Mouse (Mus musculus) liver (tissue): ENCODE results near the gene Ndufs5.

Source experiments
- DNase-seq: peaks from one replicate; pipeline ENCODE4 v3.0.0-alpha.2; 2020; ENCODE audit warnings: mixed read lengths

Gene Ndufs5

DNA sequence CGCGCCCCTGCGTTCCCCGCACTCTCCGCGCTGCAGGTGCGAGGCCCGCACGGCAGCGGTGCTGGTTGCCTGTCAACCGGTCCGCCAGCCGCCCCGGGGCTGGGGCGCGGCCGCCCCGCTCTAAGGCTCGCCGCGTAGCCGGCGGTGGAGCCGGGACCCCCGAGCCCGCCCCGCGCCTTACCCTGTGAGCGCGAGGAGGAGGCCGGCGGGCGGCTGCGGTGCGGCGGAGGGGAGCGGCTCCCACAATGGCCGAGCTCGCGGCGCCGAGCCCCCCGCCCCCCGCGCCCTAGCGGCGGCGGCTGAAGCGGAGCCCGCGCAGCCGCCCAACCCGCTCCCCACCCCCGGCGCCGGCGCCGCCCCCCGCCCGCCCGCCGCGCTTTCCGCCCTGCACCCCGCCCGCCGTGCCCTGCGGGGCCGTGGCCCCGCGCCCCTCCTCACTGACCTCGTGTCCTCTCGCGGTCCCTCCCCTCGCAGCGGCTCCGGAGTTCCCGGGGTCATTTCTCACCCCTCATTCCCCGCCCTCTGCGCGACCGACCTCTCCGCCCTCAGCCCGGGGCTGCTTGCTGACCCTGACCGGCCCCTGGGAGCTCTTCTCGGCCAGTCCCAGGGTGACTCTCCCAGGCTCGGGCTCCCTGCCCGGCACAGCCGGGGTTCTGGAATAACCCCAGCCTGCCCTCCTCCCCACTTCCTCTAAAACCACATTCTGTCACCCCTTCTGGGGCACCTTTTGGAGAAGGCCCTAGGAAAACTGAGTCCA lies 30.8 kb downstream of the Ndufs5 start:
- DNase-seq: peak; percentile 64

DNA sequence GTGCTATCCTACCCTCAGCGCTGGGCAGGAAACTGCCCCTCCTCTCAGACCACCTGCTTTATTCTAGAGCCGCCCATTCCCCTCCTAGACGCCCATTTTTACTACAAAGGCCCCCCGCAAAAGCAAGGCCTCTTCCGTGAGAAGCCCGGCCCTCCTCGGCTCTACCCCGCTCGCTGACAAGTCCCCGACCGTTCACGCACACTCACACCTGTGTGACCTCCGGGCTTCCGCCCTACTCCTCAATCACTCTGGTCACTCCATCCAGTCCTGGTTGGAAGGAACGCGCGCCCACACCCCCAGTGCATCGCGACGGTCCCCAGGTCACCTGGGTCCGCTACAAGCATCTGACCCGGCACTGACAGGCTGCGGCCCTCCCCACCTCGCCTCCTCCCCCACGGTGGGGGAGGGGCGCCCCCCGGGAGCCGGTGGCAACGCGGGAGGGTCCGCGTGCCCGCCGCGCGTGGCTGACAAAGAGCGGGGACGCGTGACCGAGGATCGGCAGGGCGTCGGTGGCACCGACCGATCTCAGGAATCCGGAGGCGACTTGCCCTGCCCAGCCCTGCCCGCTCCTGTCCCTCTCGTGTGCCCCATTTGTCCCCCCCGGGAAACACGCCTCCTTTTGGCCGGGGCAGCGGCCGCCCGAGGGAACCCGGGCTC lies 31.5 kb downstream of the Ndufs5 start:
- DNase-seq: no peak

DNA sequence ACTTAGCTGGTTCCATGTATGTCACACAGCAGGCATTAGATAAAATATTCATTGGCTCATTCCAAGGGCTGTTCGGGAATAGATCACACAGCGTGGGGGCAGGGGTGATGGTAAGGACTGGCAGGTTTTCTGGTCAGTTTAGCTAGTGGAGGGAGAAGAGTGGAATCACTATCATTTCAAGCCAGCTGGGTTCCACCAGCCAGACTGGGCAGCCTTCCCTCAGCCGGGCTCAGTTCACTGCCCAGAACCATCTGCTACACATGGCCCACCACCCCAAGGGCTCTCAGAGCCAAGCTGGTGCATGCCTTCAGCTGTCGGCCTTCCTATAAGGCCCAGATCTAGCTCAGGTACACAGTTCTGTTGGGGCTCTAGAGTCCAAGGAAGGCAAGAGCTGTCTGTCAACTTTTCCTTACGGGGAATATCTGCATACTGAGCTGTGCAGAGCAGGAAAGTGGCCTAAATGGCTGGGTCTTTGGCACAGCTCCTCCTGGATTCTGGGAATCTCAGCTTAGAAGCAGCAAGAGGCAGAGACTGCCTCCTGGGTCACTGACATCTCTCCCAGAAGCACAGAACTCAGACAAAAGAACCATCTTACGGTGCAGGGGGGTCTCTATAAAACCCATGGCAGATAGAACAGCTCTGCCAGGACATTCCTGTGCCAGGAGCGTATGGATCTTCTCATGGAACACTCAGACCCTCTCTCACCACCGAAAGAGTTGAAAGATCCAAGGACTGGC lies 32.3 kb downstream of the Ndufs5 start:
- no peak for DNase-seq

DNA sequence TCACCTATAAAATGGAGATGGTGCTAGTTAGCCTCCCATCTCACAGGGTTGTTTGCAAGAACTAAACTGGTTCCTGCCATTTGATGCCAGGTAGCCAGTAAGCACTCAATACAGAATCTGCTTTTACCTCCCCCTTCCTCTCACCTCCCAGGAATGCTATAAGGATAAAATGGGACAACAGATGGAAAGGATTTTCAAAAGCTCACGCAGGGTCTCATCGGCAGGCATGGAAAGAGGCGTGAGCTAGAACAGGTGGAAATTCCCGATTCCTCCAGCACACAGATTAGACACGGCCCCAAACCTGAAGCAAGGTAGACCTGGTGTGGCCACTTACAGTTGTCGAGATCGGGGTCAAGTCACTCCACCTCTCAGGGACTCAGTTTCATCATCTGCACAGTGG lies 33.0 kb downstream of the Ndufs5 start:
- DNase-seq: no peak

DNA sequence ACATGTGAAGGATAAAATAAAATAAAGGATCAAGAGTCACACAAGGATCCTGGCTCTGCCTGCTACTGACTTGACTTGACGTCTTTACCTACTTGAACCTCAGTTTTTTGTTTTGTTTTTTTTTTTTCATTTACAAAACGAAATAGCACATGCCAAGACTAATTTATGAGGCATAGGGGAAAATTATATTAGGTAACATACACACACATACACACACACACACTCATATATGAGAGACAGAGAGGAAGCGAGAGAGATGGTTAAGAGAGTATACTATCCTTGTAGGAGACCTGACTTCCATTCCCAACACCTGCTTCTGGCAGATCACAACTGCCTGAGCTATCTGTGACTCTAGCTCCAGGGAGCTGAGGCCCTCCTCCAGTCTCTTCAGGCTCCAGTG lies 33.7 kb downstream of the Ndufs5 start, which contains the start of gene Macf1:
Macf1 (minus strand) TSS at position 101 of the 400 bp plus-strand sequence.
- DNase-seq: no peak

DNA sequence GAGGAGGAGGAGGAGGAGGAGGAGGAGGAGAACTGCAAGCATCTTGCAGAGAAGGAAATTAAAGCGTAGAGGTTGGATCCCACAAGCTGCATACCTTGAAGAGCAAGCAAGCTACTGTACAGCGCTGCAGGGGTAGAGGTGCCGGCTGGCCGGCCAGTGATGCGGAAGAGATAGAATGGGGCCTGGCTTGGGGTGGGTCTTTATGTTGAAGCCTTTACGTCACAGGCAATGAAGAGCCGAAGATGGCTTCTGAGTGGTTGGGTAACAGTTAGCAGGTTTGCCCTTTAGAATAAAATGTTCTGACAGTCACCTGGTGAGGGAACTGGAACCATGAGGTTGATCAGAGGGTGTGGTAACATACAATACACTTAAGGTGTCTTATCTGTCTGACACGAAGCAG lies 35.7 kb downstream of the Ndufs5 start:
- no peak for DNase-seq

DNA sequence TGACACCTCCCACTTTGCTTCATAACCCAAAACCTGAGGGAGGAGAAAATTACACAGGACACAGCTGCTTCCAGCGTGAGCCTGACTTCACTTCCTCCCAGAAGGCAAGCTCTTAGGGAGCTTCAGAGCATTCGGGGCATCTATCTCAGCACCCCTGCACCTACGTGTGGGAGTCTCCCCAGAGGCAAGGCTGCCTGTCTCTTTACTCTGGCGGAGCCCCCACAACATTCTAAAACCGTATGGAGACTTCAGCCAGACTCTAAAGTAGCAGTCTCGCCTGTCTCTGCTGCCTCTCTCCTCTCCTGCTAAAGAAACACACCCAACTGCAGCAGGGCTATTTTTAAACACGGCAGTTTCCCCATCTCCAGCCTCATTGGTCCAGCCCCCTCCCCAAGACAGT lies 37.0 kb downstream of the Ndufs5 start:
- no peak for DNase-seq

DNA sequence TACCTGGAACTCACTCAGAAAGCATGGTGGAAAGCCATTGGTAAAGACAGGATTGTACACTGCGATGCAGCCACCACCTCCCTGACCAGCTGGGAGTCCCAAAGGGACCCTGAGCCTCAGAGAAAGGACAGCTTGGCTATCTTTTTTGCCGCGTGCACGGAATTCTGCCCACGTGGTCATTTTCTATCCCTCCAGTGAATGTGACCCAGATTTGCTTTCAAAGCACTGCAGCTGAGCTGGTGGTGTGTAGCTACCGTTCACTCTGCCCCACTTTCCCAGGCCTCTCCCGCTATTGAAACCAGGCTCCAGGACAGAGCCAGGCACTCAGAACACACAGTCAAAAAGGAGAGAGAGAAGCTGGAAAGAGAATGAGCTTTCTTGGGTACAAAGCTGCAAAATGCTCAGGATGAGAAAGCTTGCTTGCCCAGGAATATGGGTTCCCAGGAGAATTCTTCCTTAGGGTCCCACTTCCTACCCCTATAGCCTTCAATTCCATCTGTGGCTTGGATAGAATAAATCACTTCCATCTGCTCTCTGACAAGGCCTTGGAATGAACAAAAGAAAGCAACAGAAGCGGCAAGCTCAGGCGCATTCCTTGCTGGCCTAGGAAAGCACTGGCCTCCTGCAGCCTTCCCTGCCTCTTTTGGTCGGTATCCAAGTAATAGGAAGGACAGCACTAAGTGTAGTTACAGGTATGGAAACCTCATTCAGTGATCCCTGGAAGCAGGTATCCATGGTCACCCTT lies 40.8 kb downstream of the Ndufs5 start:
- DNase-seq: no peak

DNA sequence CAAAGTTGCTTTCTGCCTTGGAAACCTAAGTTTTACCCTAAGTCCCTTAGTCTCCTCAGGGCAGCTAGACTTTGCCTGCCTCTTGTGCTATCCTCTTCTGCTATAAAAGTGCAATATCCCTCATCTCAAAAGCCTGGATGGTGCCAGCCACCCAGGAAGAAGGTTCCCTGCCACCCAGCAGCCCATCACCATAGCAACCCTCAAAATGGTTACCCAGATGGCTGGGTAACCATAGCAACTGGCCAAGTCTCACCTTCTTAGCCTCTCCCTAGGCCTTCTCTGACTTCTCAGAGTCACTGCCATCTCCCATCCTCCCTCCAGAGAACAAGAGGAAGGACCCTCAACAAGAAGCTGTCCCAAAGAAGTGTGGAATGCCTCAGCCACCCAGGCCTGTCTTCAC lies 47.4 kb downstream of the Ndufs5 start:
- DNase-seq: no peak

DNA sequence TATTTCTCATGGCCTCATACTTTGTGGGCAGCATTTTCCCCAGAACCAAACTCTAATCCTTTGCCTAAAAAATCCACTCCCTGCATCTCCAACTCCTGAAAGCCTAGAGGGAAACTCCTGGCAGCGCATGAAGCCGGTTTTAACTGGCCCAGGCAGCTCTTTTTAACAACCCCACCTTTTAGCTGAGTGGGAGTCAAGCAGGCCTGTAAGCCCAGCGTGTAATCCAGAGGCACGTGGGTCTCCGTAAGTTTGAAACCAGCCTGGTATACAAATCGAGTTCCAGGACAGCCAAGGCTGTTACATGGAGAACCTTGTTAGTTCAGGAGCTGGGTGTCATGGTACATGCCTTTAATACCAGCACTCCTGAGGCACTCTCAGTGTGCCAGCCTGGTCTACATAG lies 48.3 kb downstream of the Ndufs5 start:
- DNase-seq: no peak

DNA sequence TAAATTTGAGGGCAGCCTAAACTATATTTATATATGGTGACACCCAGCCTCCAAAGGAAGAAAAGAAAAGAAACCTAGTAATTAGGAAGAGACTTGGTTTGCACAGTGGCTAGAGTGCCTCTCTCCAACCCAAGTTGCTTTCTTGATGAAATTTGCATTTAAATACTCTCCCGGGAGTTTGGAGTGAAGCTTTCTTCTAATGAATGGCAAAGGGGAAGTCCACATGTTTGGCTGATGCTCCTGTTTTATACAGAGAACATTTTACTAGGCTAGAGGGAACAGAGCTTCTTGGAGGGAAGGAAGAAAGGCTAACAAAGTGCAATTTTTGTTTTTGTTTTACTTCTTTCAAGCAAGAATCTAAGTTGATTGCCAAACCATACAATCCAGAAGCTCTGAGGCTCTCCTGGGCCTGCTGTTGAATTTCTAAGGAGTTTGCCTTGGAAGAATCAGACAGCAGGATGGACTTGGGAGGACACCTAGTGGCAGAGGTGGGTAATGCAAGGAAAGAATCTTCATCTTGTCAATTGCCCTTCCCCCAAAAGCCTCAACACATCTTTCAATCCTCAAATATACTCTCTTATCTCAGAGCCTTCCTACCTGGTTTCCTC lies 50.6 kb downstream of the Ndufs5 start:
- peak; percentile 77 for DNase-seq

DNA sequence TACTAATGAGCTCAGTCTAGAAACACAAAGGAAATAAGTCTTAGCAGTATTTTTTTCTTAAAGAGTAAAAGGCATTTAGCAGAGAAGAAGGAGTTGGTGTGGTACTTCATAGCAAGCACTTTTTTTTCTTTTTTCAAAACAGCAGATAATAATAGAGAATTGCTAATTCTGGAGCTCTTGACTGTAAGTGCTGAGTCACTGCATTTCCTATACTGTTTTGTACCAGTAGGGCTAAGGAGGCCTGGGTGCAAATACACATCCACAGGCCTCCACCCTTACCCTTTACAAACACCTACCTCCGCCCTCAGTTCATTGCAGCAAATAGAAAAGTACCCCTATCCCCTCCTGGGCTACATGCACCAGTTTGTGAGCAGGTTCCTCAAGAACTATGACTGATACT lies 51.5 kb downstream of the Ndufs5 start:
- DNase-seq: peak; percentile 29

DNA sequence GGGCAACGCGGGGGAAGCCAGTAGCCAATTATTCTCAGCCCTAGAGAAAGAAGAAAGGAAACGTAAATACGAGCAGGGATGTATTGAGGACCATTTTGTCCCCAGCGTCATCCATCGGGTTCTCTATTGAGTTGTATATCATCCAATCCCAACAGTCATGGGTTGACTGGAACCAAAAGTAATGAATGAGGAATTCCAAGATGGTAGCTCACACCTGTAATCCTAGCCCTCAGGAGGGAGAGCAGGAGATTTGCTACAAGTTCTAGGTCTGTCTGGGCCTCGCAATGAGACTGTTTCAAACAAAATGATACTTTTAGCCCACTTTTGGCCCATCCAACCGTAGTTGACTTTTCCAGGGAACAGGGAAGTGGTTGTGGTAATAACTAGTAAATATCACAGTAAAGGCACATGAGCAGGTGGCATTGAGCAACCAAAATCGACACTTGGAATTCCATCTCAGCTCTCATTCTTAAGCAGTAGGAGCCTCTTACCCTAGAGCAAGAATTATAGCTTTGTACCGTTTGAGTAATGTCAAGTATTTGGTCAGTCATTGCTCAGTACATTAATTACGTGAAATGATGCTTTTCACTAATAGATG lies 52.2 kb downstream of the Ndufs5 start:
- DNase-seq: no peak

DNA sequence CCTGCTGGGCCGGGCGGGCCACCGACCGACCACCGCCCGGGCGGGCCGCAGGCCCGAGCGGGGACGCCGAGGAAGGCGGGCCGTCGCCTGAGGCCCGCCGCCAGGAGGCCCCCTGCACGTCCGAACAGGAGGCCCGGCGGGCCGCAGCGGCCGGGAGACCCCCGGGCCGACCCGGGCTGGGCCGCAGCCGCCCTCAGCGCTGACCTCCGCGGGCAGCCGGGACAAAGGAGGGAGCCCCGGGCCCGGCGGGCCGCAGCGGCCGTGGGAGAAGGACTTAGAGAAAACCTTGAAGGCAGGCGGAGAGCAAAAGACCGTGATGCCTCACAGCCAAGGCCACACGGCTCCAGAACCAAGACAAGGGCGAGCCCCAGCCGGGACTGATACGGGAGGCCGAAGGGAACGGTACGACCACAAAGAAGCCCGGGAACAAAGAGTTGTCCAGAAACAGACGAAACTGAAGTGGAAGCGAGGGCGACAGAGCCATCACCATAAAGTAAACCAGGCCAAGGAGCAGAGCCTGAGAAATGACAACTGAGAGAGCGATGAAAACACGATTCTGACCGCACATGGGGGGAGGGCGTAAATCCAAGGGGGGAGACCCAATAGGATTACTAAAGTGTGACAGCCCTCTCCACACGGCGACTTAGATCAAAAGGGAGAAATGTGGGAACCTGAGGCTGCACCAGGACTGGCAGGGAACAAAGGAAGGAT lies 52.9 kb downstream of the Ndufs5 start:
- DNase-seq: peak; percentile 70

DNA sequence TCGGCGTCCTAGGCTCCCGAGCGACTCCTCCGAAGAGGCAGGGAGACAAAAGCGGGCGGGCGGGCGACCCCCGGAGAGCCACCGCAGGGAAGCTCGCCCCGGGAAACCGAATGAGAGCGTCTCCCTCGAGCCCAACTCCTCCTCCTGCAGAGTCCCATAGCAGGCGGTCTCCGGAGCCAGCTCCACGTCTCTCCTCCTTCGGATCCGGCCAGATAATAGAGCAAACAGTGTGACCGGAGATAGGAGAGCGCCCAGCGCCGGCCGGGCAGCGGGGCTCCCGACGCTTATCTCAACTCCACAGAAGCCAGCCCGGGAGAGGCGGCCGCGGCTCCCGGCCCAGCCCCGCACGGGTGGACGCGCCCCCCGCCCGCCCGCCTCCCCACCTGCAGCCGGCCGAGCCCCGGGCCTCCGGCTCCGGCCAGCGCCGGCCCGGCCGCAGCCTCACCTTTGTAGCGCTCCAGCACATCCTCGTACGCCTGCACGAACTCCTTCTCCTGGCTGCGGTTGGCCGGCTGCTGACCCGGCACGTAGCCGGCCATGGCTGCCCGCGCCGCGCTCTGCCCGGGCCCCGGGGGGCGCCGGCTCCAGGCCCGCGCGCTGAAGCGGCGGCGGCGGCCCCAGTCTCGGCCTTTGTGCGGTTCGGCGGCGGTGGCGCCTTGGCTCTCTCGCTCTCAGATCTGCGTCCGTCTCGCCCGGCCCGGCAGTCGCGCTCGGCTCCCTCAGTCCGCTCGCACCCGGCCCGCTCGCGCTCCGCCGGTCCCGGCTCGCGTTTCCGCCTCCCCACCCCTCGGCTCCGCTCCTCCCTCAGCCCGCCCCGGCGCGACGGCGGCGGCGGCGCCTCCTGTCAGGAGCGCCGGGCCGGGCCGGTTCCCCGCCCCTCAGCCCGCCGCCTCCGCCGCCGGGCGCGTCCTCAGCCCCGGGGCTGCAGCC lies 53.7 kb downstream of the Ndufs5 start:
- DNase-seq: peak; percentile 91

DNA sequence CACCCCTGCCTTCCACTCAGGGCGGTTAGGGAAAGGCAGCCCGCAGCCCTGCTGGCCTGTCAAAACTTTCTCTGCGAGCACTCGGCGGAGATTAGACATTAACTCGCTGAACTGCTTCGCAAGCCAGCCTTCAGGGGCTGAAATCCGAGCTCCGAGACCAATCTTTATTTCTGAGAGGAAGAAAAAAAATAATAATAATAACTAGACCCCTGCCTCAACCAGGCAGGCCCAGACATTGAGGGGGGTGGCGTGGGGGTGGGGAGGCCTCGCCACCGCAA lies 54.4 kb downstream of the Ndufs5 start:
- peak; percentile 51 for DNase-seq

DNA sequence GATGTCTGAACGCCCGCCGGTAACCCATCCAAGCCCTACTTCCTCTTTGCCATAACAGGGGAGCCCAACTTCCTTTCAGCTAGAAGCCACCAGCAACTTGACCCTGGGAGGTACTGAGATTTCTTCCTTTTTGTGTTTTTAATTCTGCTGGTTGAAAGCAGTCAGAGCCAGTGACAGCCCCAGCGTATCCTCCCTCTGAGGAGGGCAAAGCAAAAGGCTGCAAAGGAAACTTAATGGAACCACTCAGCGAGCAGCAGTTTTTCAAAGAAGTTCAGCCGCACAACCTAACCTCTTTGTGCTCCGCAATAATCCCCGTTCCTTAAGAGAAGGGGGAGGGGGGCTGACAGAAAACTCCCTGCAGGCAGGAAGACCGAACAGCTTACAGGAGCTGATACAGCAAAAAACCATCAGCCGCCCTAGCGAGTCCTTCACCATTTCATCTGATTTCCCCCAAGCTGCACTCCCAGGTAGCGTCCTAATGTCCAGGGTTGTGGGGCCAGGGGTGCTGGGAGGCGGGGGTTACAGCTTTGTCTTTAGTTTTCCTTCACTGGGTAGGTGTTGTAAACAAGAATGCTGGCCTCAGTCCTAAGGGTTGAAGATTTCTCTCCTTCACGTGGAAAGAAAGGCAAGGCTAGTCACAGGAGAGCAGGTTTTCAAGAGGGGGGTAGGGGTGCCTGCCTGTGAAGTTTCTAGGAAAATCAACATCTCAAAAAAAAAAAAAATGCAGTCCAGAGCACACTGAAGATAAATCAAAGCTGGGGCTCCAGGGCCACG lies 54.9 kb downstream of the Ndufs5 start:
- DNase-seq: peak; percentile 48
